In genomic region chr8:104445248-104445647, GRCm38 (mm10) we compare ENCODE assay signal across 30 mouse cellular contexts.
"Had no signal": no experiment of that assay in that cellular context is flagged by ENCODE, and none has a peak within 500 bp of the region (broad histone marks: within the 10 kb centered on the region; RNA-seq: fewer than 3 reads in every experiment).

No protein-coding gene starts in this region.

- DNase-seq: heart, postnatal 10 days; heart, postnatal 14 days; heart, postnatal 36 days; heart, postnatal 4 days; kidney, adult 11 months; kidney, adult 18-20 months; kidney, adult 2 months; kidney, adult 8-10 months; kidney, adult 9 months; kidney, postnatal 10 days; kidney, postnatal 14 days; kidney, postnatal 25 days; kidney, postnatal 36 days; kidney, postnatal 4 days; layer of hippocampus, adult 9-11 months; layer of hippocampus, postnatal 36 days had no signal

- H3K4me3 ChIP-seq: heart, embryonic 12.5 days; heart, embryonic 13.5 days; heart, embryonic 15.5 days; hindbrain, embryonic 10.5 days; hindbrain, embryonic 12.5 days; hindbrain, embryonic 13.5 days; hindbrain, embryonic 15.5 days; intestine, embryonic 15.5 days; kidney, embryonic 15.5 days; layer of hippocampus, adult 2 months; left cerebral cortex, adult 2 months had no signal

- H3K27ac ChIP-seq: heart, embryonic 13.5 days; heart, embryonic 15.5 days; hindbrain, embryonic 10.5 days; hindbrain, embryonic 12.5 days; hindbrain, embryonic 13.5 days; hindbrain, embryonic 14.5 days; hindbrain, embryonic 15.5 days; hindbrain, postnatal 0 days; intestine, embryonic 15.5 days; kidney, embryonic 15.5 days; kidney, postnatal 0 days; layer of hippocampus, adult 2 months; left cerebral cortex, adult 2 months had no signal
